Mouse (Mus musculus) MEL (cell line): ENCODE data around the gene Dnaic1. TPM values are rescaled to one million over a fixed set of nuclear protein-coding genes. Genes with fewer than 3 reads are reported as not detected.

ENCODE experiments used
- polyA plus RNA-seq, 2 experiments: library from polyadenylated mRNA; stranded (reverse) in 1 of 2; unstranded in 1 of 2; fragments of >175 nt in 1 of 2; fragments of >200 nt in 1 of 2; gene quantifications; 2 replicates each; pipeline versions ENCODE4 v1.2.1 to v1.2.4; 2012; ENCODE audit warnings: low replicate concordance in 2 of 2, low read depth in 1 of 2; ENCODE audit not compliant: insufficient read length in 2 of 2, insufficient read depth in 1 of 2, missing spikeins in 1 of 2
- total RNA-seq: library from RNA; depleted of rRNA; stranded (reverse); fragments of 300-350 nt; gene quantifications from 2 replicates; pipeline ENCODE4 v1.2.3, GENCODE M21; 2012; rRNA removed

Dnaic1 gene
- total and polyA plus RNA-seq, 3 experiments: not detected

Other genes starting within 250 kb of the Dnaic1 start
- gene Ubap1, start 220.8 kb upstream of the Dnaic1 start, total RNA-seq: 9.1 and 12.8 TPM in 2 replicates
- gene Ubap1, start 220.8 kb upstream of the Dnaic1 start, polyA plus RNA-seq: 10 to 100 TPM in 1 of 2 experiments, not detected in 1; 15.7 TPM
- gene Kif24, start 104.9 kb upstream of the Dnaic1 start, total RNA-seq: 11.6 and 11.7 TPM in 2 replicates
- gene Kif24, start 104.9 kb upstream of the Dnaic1 start, polyA plus RNA-seq: 10 to 100 TPM in 1 of 2 experiments, not detected in 1; 13.2 TPM
- 19.2 and 20.9 TPM in 2 replicates for gene Nudt2, start 104.6 kb upstream of the Dnaic1 start, total RNA-seq
- gene Nudt2, start 104.6 kb upstream of the Dnaic1 start, polyA plus RNA-seq: 10 to 100 TPM in 1 of 2 experiments, not detected in 1; 25.3 TPM
- gene AI464131, start 66.7 kb upstream of the Dnaic1 start, total RNA-seq: 1.2 and 1.5 TPM in 2 replicates
- gene AI464131, start 66.7 kb upstream of the Dnaic1 start, polyA plus RNA-seq: 1 to 10 TPM in 1 of 2 experiments, not detected in 1; 2.2 TPM
- not detected in 2 replicates for gene 1110017D15Rik, start 52.4 kb upstream of the Dnaic1 start, total RNA-seq
- under 1 TPM in 1 of 2 experiments, not detected in 1; 0.21 TPM for gene 1110017D15Rik, start 52.4 kb upstream of the Dnaic1 start, polyA plus RNA-seq
- 0.85 and 1.5 TPM in 2 replicates for gene Fam219a, start 237 bp upstream of the Dnaic1 start, total RNA-seq
- 1 to 10 TPM in 1 of 2 experiments, not detected in 1; 3.8 TPM for gene Fam219a, start 237 bp upstream of the Dnaic1 start, polyA plus RNA-seq
- 0.19 TPM in 1 of 2 replicates, not detected in the other for gene Enho, start 70.5 kb downstream of the Dnaic1 start, total RNA-seq
- under 1 TPM in 1 of 2 experiments, not detected in 1; 0.40 TPM for gene Enho, start 70.5 kb downstream of the Dnaic1 start, polyA plus RNA-seq
- gene Cntfr, start 127.3 kb downstream of the Dnaic1 start, total RNA-seq: not detected in 2 replicates
- not detected for gene Cntfr, start 127.3 kb downstream of the Dnaic1 start, polyA plus RNA-seq
- gene Il11ra1, start 130.2 kb downstream of the Dnaic1 start, total RNA-seq: 42.9 and 66.7 TPM in 2 replicates
- 10 to 100 TPM in 1 of 2 experiments, not detected in 1; 44.4 TPM for gene Il11ra1, start 130.2 kb downstream of the Dnaic1 start, polyA plus RNA-seq
- 50.4 and 63.5 TPM in 2 replicates for gene Rpp25l, start 143.8 kb downstream of the Dnaic1 start, total RNA-seq
- gene Rpp25l, start 143.8 kb downstream of the Dnaic1 start, polyA plus RNA-seq: 10 to 100 TPM in 1 of 2 experiments, not detected in 1; 52.0 TPM
- 51.8 and 57.7 TPM in 2 replicates for gene Dctn3, start 153.4 kb downstream of the Dnaic1 start, total RNA-seq
- gene Dctn3, start 153.4 kb downstream of the Dnaic1 start, polyA plus RNA-seq: 10 to 100 TPM in 1 of 2 experiments, not detected in 1; 64.6 TPM
- not detected in 2 replicates for gene Arid3c, start 161.4 kb downstream of the Dnaic1 start, total RNA-seq
- gene Arid3c, start 161.4 kb downstream of the Dnaic1 start, polyA plus RNA-seq: under 1 TPM in 1 of 2 experiments, not detected in 1; 0.13 TPM
- 22.7 and 26.5 TPM in 2 replicates for gene Galt, start 185.5 kb downstream of the Dnaic1 start, total RNA-seq
- 10 to 100 TPM in 1 of 2 experiments, not detected in 1; 31.9 TPM for gene Galt, start 185.5 kb downstream of the Dnaic1 start, polyA plus RNA-seq
- 59.4 and 80.1 TPM in 2 replicates for gene Sigmar1, start 186.4 kb downstream of the Dnaic1 start, total RNA-seq
- gene Sigmar1, start 186.4 kb downstream of the Dnaic1 start, polyA plus RNA-seq: 100 to 1,000 TPM; 112 to 190 TPM
- gene Ccl27a, start 204.5 kb downstream of the Dnaic1 start, total RNA-seq: 4.9 and 6.4 TPM in 2 replicates
- 10 to 100 TPM in 1 of 2 experiments, not detected in 1; 12.1 TPM for gene Ccl27a, start 204.5 kb downstream of the Dnaic1 start, polyA plus RNA-seq